Mouse (Mus musculus) liver, embryonic 14.5 days (tissue): ENCODE measurements at regions not wholly inside any gene's neighbourhood (a gene's known extent, or its start where the extent isn't known, plus 50 kb on each side); places are given as distances from the start of the nearest gene placed in this dataset.

Experiments used
- ATAC-seq: fragments of 200-750 bp; cut with Nextera tagmentation; 2 replicates; pipeline ENCODE4 v1.8.0; 2017; ENCODE audit warnings: moderate number of reproducible peaks, mild to moderate bottlenecking, moderate library complexity; ENCODE audit not compliant: insufficient read depth
- DNase-seq, 3 experiments: peaks; one replicate each; pipeline ENCODE4 v3.0.0-alpha.2; 2012 to 2013; ENCODE audit warnings: low read depth in 3 of 3, low spot score in 3 of 3
- H3K27ac ChIP-seq: fragments of 300-500 bp; sonication (generic); 2 replicates; pipeline ENCODE4 v1.5.1; 2014; ENCODE audit warnings: moderate library complexity, mild to moderate bottlenecking, control low read depth, inconsistent platforms
- H3K27me3 ChIP-seq: fragments of 300-500 bp; sonication (generic); 2 replicates; pipeline ENCODE4 v1.6.1; 2014; ENCODE audit warnings: mild to moderate bottlenecking, low read length, moderate library complexity; ENCODE audit not compliant: control insufficient read depth, insufficient read depth
- H3K36me3 ChIP-seq: fragments of 300-500 bp; sonication (generic); replicated peaks from 2 replicates; pipeline ENCODE4 v1.6.1; 2014; ENCODE audit warnings: low read depth; ENCODE audit not compliant: control insufficient read depth, insufficient read depth
- H3K4me1 ChIP-seq, 2 experiments: fragments of 200-500 bp in 1 of 2; fragments of 300-500 bp in 1 of 2; sonication (generic) in 1 of 2; replicated peaks; 2 replicates each; pipeline ENCODE4 v1.6.1; 2012 to 2014; ENCODE audit warnings: antibody characterized with exemption in 1 of 2, inconsistent platforms in 1 of 2, low read length in 1 of 2; ENCODE audit not compliant: control insufficient read depth in 2 of 2, insufficient read depth in 2 of 2
- H3K4me2 ChIP-seq: fragments of 300-500 bp; sonication (generic); 2 replicates; pipeline ENCODE4 v1.6.1; 2014; ENCODE audit warnings: low read depth, mild to moderate bottlenecking, control low read depth, moderate library complexity
- H3K4me3 ChIP-seq, 2 experiments: fragments of 200-500 bp in 1 of 2; fragments of 300-500 bp in 1 of 2; sonication (generic) in 1 of 2; 2 replicates each; pipeline ENCODE4 v1.5.1; 2012 to 2014; ENCODE audit warnings: low read depth in 2 of 2, low read length in 2 of 2, mild to moderate bottlenecking in 2 of 2, control low read depth in 1 of 2, inconsistent platforms in 1 of 2, moderate library complexity in 1 of 2; ENCODE audit not compliant: insufficient read depth in 1 of 2
- H3K9ac ChIP-seq: fragments of 300-500 bp; sonication (generic); replicated peaks from 2 replicates; pipeline ENCODE4 v1.6.1; 2014; ENCODE audit warnings: mild to moderate bottlenecking, control low read depth, moderate library complexity
- H3K9me3 ChIP-seq: fragments of 300-500 bp; sonication (generic); 2 replicates; pipeline ENCODE4 v1.6.1; 2016; ENCODE audit warnings: low read length, mixed read lengths; ENCODE audit not compliant: control insufficient read depth
- CTCF ChIP-seq: IDR thresholded peaks from 2 replicates; pipeline ENCODE4 v1.5.1; 2016; ENCODE audit warnings: antibody characterized with exemption, low read depth, control low read depth
- EP300 ChIP-seq: IDR thresholded peaks from 2 replicates; pipeline ENCODE4 v1.6.1; 2016; ENCODE audit warnings: antibody characterized with exemption, low read depth
- WGBS: fragments of 180-500 bp; shearing (Covaris S2); extraction: QIAGEN DNeasy Blood & Tissue Kit; methylation state at CpG from one replicate; pipeline ENCODE4 v1.1.7; 2014; ENCODE audit not compliant: insufficient replicate concordance; 5-methylcytosine and 5-hydroxymethylcytosine counted together

GRCm38 (mm10) chr14:105608804-105609203, 287.8 kb downstream of the Spry2 start:
- Histone ChIP-seq H3K27me3 (no peaks in the 10 kb centered on the region), H3K9me3 (no peaks in the 10 kb centered on the region), H3K27ac (no peak overlapping the region), H3K4me3 (no peak overlapping the region), H3K4me2 (no peak overlapping the region), H3K9ac (no peak overlapping the region), H3K36me3 (no peaks in the 10 kb centered on the region), H3K4me1 (no peaks in the 10 kb centered on the region)
- WGBS = 47% methylated on average over 4 of the region's 4 CpGs
- DNase-seq = no peak
- TF ChIP-seq EP300 (no peak), CTCF (no peak)
- no peak for ATAC-seq

GRCm38 (mm10) chr14:105606551-105606950, 290.1 kb downstream of the Spry2 start:
- no peaks in the 10 kb centered on the region for H3K27me3 ChIP-seq
- no peak for DNase-seq
- no peak overlapping the region for H3K9ac ChIP-seq
- ATAC-seq = no peak
- 55% methylated on average over 3 of the region's 3 CpGs for WGBS
- no peaks in the 10 kb centered on the region for H3K9me3 ChIP-seq
- TF ChIP-seq CTCF = no peak
- TF ChIP-seq EP300 = no peak
- H3K4me1 ChIP-seq = no peaks in the 10 kb centered on the region
- no peak overlapping the region for H3K27ac ChIP-seq
- no peak overlapping the region for H3K4me2 ChIP-seq
- no peaks in the 10 kb centered on the region for H3K36me3 ChIP-seq
- H3K4me3 ChIP-seq = no peak overlapping the region

- H3K9me3 ChIP-seq = no peaks in the 10 kb centered on the region
- H3K9ac ChIP-seq = no peak overlapping the region
- 66% methylated on average over 6 of the region's 6 CpGs for WGBS
- H3K4me3 ChIP-seq = no peak overlapping the region
- no peak for DNase-seq
- no peaks in the 10 kb centered on the region for H3K36me3 ChIP-seq
- no peak for ATAC-seq
- no peaks in the 10 kb centered on the region for H3K27me3 ChIP-seq
- no peaks in the 10 kb centered on the region for H3K4me1 ChIP-seq
- no peak overlapping the region for H3K4me2 ChIP-seq
- no peak for TF ChIP-seq CTCF
- H3K27ac ChIP-seq = no peak overlapping the region
Measured at GRCm38 (mm10) chr14:105604451-105604850, 292.2 kb downstream of the Spry2 start.

- H3K9me3 ChIP-seq = no peaks in the 10 kb centered on the region
- no peaks in the 10 kb centered on the region for H3K36me3 ChIP-seq
- DNase-seq = no peak
- H3K9ac ChIP-seq = no peak overlapping the region
- no peak overlapping the region for H3K27ac ChIP-seq
- ATAC-seq = no peak
- H3K4me3 ChIP-seq = no peak overlapping the region
- H3K4me2 ChIP-seq = no peak overlapping the region
- WGBS = 28% methylated on average over 6 of the region's 6 CpGs
- H3K4me1 ChIP-seq = no peaks in the 10 kb centered on the region
- no peak for TF ChIP-seq CTCF
- no peak for TF ChIP-seq EP300
- no peaks in the 10 kb centered on the region for H3K27me3 ChIP-seq
Measured at GRCm38 (mm10) chr14:105603047-105603461, 293.6 kb downstream of the Spry2 start.

- 82% methylated on average over 24 of the region's 24 CpGs for WGBS
- Histone ChIP-seq H3K9me3 (no peaks in the 10 kb centered on the region), H3K27ac (no peak overlapping the region), H3K36me3 (no peaks in the 10 kb centered on the region), H3K4me2 (no peak overlapping the region), H3K9ac (no peak overlapping the region), H3K4me1 (no peaks in the 10 kb centered on the region), H3K27me3 (no peaks in the 10 kb centered on the region), H3K4me3 (no peak overlapping the region)
- DNase-seq (no peak), ATAC-seq (no peak)
- TF ChIP-seq EP300 = no peak
- no peak for TF ChIP-seq CTCF
Measured at GRCm38 (mm10) chr14:105599550-105600453, 296.8 kb downstream of the Spry2 start.
